Mouse (Mus musculus) lung, adult 2 months (tissue): ENCODE data around the gene Dnmt3b. TPM values are rescaled to one million over a fixed set of nuclear protein-coding genes. Genes with fewer than 3 reads are reported as not detected.
"Not testable (repeated sequence)": the region's sequence is repeated elsewhere in the genome, so short reads cannot be mapped to it uniquely, and the experiment has no call there.

Experiments
- DNase-seq: peaks from one replicate; pipeline ENCODE4 v3.0.0; 2022
- H3K4me1 ChIP-seq: fragments of 200-500 bp; 2 replicates; pipeline ENCODE4 v1.6.1; 2011; ENCODE audit warnings: low read length; ENCODE audit not compliant: control insufficient read depth, insufficient read depth
- H3K4me3 ChIP-seq: fragments of 200-500 bp; replicated peaks from 2 replicates; pipeline ENCODE3; 2011; ENCODE audit warnings: low read depth, mild to moderate bottlenecking, control low read depth, low read length; ENCODE audit errors: extremely low read depth
- CTCF ChIP-seq: fragments of 200-500 bp; IDR thresholded peaks from 2 replicates; pipeline ENCODE4 v1.5.1; 2011; ENCODE audit warnings: mild to moderate bottlenecking, low read length, control low read depth; ENCODE audit not compliant: insufficient read depth
- POLR2A ChIP-seq: fragments of 200-500 bp; IDR thresholded peaks from 2 replicates; pipeline ENCODE4 v1.6.1; 2011; ENCODE audit warnings: low read depth, mild to moderate bottlenecking, control low read depth, low read length, borderline replicate concordance; ENCODE audit errors: extremely low read depth
- WGBS: fragments of 180-500 bp; shearing (Covaris S2); methylation state at CpG from one replicate; pipeline ENCODE4 v1.1.7; 2018; 5-methylcytosine and 5-hydroxymethylcytosine counted together
- polyA plus RNA-seq: library from polyadenylated mRNA; depleted of rRNA; stranded (reverse); fragments of >200 nt; gene quantifications from 2 replicates; pipeline ENCODE4 v1.2.3, GENCODE M21; 2012

Gene Dnmt3b
- polyA plus RNA-seq, 1 experiment = 3.3 TPM

DNA sequence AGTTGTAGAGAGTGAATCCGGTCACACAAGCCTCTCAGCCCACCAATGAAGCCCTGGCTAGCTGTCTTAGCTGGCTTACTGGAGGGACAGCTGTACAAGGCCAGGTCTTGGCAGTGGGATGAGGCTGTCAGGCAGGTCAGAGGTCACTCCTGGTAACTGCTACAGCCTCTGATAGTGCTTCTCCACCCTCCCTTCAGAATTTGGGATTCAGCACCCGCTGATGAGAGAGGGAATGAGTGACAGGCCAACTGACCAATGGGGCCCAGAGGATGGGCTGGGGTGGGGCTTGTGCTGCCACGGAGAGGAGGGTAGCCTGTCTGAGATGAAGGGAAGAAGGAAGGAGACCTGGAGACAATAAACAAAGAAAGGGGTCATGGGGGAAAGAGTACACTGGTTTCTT lies 11.4 kb downstream of the Dnmt3b start:
- H3K4me1 ChIP-seq = no peaks in the 10 kb centered on the region
- DNase-seq = no peak
- 48% methylated on average over 3 of the region's 3 CpGs for WGBS
- no peak overlapping the region for H3K4me3 ChIP-seq
- TF ChIP-seq POLR2A (no peak), CTCF (no peak)

DNA sequence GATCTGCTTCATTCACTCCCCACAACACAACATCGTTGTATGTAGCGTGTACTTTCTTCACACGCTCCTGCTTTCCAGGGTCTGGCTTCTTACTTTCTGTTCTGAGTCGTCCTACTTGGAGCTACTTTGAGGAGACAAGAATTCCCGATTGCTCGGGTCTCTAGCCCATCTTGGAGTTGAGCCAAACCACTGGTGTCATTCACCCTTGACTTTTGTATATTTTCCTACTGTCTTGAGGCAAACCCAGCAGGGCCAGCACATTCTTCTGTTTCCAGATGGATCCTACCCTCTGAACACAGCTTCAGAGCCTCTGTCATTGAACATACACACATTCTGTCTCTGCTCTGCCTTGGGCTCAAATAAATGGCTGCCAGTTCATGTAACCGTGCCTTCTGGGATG lies 16.2 kb downstream of the Dnmt3b start:
- Histone ChIP-seq H3K4me1 (no peaks in the 10 kb centered on the region), H3K4me3 (no peak overlapping the region)
- 72% methylated on average over 7 of the region's 7 CpGs for WGBS
- DNase-seq = no peak
- TF ChIP-seq POLR2A (no peak), CTCF (no peak)

DNA sequence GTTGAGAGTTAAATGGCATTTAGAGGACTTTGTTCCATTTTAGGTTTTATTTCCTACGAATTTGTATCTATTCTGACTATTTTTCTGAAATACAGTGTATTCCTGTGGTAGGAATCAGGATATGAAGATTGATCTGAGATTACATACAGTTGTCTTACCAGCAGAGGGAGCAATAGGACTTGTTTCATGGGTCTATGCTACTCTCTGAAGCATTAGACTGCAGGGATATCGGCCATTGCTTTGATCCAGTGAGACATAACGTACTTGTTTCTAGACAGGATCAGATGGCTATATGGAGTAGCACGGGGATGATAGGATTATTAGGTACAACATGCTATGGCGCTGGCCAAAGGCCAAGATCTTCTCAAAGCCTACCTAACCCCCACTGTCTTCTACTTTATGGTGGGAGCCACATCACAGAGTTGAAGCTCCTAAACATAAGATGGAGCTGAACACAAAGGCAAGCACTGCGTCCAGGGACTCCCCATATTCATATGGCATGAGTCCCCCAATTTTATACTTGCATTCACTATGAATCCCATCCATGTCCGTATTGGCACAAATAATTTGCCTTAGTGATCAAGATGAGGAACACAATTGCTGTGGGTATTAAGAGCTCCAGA lies 19.6 kb downstream of the Dnmt3b start:
- Histone ChIP-seq H3K4me3 (no peak overlapping the region), H3K4me1 (no peaks in the 10 kb centered on the region)
- DNase-seq = no peak
- TF ChIP-seq CTCF (peak; percentile 14; the same call in 1 of the 2 replicates), POLR2A (no peak)
- WGBS = 61% methylated on average over 7 of the region's 7 CpGs

DNA sequence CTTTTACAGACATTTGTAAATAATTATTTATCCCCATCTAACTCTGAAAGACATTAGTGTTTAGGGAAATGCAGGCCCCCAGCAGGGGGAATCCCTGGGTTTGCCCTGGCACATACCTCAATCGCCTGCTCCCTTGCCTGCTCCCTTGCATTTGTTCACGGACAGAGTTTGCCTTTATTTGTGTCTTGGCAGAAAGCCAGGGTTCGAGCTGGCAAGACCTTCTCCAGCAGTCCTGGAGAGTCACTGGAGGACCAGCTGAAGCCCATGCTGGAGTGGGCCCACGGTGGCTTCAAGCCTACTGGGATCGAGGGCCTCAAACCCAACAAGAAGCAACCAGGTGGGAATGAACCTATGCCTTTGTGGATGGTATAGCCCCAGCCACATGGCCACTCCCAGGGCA lies 20.9 kb downstream of the Dnmt3b start:
- no peak overlapping the region for H3K4me3 ChIP-seq
- no peaks in the 10 kb centered on the region for H3K4me1 ChIP-seq
- WGBS = 45% methylated on average over 5 of the region's 5 CpGs
- TF ChIP-seq CTCF (no peak), POLR2A (no peak)
- DNase-seq = no peak

DNA sequence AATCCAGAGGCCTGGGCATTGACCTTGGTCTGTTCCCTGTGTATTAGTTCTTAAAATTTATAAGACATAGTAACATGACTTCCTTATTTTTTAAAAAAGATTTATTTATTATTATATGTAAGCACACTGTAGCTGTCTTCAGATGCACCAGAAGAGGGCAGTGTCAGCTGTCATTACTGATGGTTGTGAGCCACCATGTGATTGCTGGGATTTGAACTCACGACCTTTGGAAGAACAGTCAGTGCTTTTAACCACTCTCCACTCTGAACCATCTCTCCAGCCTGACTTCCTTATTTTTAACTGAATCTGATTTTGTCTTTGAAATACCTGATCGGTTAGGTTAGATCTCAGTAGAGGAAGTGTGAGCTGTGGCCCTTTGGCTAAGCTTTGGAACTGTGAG lies 23.4 kb downstream of the Dnmt3b start:
- 92% methylated on average over 2 of the region's 2 CpGs for WGBS
- DNase-seq = no peak
- Histone ChIP-seq H3K4me3 (no peak overlapping the region), H3K4me1 (no peaks in the 10 kb centered on the region)
- TF ChIP-seq CTCF (no peak), POLR2A (no peak)

DNA sequence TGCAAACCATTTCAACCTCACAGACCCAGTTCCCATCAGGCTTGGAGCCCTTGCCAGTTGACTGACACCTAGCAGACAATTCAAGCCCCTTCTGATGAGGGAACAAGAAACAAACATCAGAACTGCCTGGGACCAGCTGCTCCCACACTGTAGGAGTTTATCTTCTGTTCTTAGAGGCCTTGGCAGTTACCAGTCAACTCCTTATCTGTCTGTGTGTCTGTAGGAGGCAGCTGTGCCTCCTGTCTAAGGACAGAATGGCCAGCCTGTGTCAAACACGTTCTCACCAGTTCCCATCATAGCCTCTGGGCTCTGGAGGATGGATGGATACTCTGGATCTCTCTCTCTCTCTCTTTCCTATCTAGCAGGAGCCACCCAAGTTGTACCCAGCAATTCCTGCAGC lies 26.1 kb downstream of the Dnmt3b start:
- DNase-seq, H3K4me1 ChIP-seq, H3K4me3 ChIP-seq: not testable (repeated sequence)
- WGBS = 59% methylated on average over 1 of the region's 1 CpGs

DNA sequence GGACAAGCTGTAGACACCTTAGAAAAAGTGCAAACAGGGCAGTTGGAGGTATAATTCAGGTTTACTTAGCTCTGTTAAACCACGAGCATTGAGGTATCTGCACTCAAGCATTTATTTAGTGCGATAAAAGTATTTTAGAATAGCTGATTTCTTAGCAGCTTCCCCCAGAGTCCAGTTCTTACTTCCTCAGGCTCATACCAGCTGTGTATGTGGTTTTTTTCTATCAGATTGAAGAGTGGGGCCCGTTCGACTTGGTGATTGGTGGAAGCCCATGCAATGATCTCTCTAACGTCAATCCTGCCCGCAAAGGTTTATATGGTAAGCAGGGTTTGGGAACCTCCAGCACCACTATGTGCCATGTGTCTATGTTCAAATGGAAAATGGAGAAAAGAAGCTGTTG lies 27.7 kb downstream of the Dnmt3b start:
- DNase-seq = no peak
- WGBS = 87% methylated on average over 6 of the region's 6 CpGs
- Histone ChIP-seq H3K4me3 (no peak overlapping the region), H3K4me1 (no peaks in the 10 kb centered on the region)
- no peak for TF ChIP-seq POLR2A
- TF ChIP-seq CTCF = no peak

DNA sequence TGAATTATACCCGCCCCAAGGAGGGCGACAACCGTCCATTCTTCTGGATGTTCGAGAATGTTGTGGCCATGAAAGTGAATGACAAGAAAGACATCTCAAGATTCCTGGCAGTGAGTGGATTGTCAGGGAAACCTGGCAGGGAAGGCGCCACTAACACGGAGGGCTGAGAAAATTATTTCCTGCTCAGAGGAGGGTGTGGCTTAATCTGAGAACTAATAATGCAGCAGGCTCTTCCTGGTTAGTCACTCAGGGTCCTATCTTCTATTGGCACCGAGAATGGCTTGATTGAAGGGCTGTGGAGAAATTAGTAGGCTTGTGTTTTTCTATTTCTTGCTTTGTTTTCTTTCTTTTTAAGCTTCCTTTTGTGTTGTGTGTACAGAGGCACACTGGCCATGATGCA lies 28.3 kb downstream of the Dnmt3b start:
- DNase-seq = no peak
- H3K4me1 ChIP-seq = no peaks in the 10 kb centered on the region
- TF ChIP-seq POLR2A (no peak), CTCF (no peak)
- WGBS = 68% methylated on average over 7 of the region's 7 CpGs
- no peak overlapping the region for H3K4me3 ChIP-seq

DNA sequence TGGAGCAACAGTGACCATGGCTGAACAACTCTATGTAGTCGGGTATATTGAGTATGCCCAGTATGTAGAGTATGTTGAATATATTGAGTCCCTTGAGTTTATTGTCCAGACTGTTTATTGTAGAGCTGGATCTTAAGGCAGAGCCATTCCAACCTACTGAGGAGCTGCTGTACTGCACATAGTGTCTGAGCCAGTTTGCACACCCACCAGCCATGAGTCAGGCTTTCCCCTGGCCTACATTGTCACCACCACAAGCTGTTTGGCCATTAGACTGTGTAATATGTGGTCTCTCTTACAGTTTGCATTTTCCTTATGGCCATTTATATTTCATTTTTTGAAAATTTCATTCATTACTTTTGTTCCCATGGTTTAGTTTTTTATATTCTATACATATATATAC lies 30.7 kb downstream of the Dnmt3b start:
- H3K4me1 ChIP-seq = no peaks in the 10 kb centered on the region
- TF ChIP-seq CTCF (no peak), POLR2A (no peak)
- 90% methylated on average over 1 of the region's 1 CpGs for WGBS

DNA sequence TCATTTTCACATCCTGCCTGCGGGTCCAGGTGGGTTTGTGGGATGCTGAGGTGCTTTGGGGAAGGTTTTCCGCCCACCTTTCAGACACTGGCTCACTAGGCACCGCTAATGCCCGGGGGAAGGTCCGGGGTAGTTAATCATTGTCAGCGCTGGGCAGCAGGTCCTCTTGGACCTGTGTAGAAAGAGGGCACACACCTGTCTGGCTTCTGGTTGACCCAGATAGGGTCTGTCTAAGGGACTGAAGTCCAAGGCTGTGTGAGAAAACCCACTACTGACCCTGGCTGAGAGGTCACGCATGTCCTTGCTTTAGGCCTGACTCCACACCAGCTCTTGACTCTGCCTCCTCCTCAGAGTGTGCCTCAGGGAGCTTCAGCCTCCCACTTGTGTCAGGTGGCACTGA lies 44.2 kb downstream of the Dnmt3b start:
- H3K4me1 ChIP-seq, H3K4me3 ChIP-seq, DNase-seq: not testable (repeated sequence)
- WGBS = 82% methylated on average over 7 of the region's 7 CpGs

More for the DNA sequence above, 30.7 kb downstream of the Dnmt3b start:
- no peak for DNase-seq
- no peak overlapping the region for H3K4me3 ChIP-seq
